Mouse (Mus musculus) erythroblast, embryonic 14.5 days (primary cell): ENCODE data around the gene Myo18b.

Experiments
- GATA1 ChIP-seq: IDR thresholded peaks from 2 replicates; pipeline ENCODE4 v1.6.1; 2012; ENCODE audit warnings: low read length, inconsistent platforms, mixed read lengths
- TAL1 ChIP-seq: IDR thresholded peaks from 3 replicates; pipeline ENCODE4 v1.6.1; 2012; ENCODE audit warnings: low read length, inconsistent platforms, mixed read lengths

DNA sequence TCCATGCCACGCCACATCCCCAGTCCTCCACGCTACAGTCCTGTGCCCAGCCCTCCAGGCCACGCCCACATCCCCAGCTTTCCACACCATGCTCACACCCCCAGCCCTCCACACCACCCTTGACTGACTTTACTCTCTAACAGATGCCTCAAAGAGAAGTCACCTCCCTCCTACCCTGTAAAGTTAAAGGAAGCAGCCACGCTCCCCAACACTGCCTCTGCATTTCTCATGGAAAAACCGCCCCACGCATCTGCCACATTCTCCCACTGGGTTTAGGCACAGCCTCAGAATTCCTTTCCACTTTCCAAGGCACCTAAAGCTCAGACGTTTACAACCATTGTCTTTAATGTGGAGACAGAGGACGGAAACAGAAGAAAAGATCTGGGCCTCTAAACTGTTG, 110.1 kb downstream of the Myo18b start:
- TF ChIP-seq GATA1 (no peak), TAL1 (no peak)
